Mouse (Mus musculus): Measurements from ENCODE around the gene Scgn.

- TF ChIP-seq CTCF (conservative IDR thresholded peaks at IDR 0.05; ENCODE audit: low read length) (no peak), POU5F1 (IDR thresholded peaks at IDR 0.05; ENCODE audit: borderline replicate concordance, low read length) (no peak)
Observed at GRCm38 (mm10) chr13:23942861-23943260, 48.2 kb downstream of the Scgn start.
